Mouse (Mus musculus) spleen, postnatal 14 days (tissue): ENCODE results near the gene Cpeb1.

Experiments used
- DNase-seq, 2 experiments: peaks; one replicate each; pipeline ENCODE4 v3.0.0; 2021 to 2022; ENCODE audit warnings: low spot score in 2 of 2

The Cpeb1 gene

GRCm38 (mm10) chr7:81327661-81328060, 127.6 kb downstream of the Cpeb1 start:
- DNase-seq: no peak

GRCm38 (mm10) chr7:81326859-81327258, 128.4 kb downstream of the Cpeb1 start:
- DNase-seq: no peak

- no peak for DNase-seq
Observed at GRCm38 (mm10) chr7:81326043-81326442, 129.2 kb downstream of the Cpeb1 start.

GRCm38 (mm10) chr7:81321776-81322175, 133.5 kb downstream of the Cpeb1 start:
- DNase-seq: no peak

GRCm38 (mm10) chr7:81319749-81320148, 135.5 kb downstream of the Cpeb1 start:
- no peak for DNase-seq

GRCm38 (mm10) chr7:81315583-81315982, 139.7 kb downstream of the Cpeb1 start:
- no peak for DNase-seq

- no peak for DNase-seq
Observed at GRCm38 (mm10) chr7:81311581-81311980, 143.7 kb downstream of the Cpeb1 start.

- DNase-seq: no peak
Observed at GRCm38 (mm10) chr7:81311130-81311529, 144.1 kb downstream of the Cpeb1 start.

GRCm38 (mm10) chr7:81309247-81309646, 146.0 kb downstream of the Cpeb1 start:
- no peak for DNase-seq

- no peak for DNase-seq
Observed at GRCm38 (mm10) chr7:81307735-81308134, 147.5 kb downstream of the Cpeb1 start.

GRCm38 (mm10) chr7:81304675-81305074, 150.6 kb downstream of the Cpeb1 start:
- no peak for DNase-seq

GRCm38 (mm10) chr7:81304100-81304499, 151.2 kb downstream of the Cpeb1 start:
- DNase-seq: no peak

GRCm38 (mm10) chr7:81303682-81304081, 151.6 kb downstream of the Cpeb1 start:
- DNase-seq: no peak

GRCm38 (mm10) chr7:81301323-81301722, 153.9 kb downstream of the Cpeb1 start:
- DNase-seq: no peak

- no peak for DNase-seq
Observed at GRCm38 (mm10) chr7:81298206-81298605, 157.1 kb downstream of the Cpeb1 start.
